6 mouse cellular contexts compared by ENCODE assay signal in the genomic region with DNA sequence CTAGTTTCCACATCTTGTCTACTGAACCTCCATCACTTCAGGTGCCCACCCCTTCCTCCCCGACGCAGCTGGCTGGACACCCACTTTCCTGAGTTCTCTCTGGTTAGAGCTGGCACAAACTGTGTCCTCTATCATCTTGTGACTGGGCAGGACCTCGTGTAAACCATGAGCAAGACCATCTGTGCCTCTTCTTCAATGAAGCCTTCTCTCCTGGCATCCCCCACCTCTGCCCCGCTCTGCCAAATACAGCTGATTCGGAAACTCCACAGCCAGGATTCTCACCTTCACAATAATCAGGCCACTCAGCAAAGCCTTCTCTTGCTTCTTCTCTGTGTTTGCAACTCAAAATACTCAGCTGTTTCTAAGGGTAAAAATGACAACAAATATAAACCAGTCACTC.
"Had no signal": no experiment of that assay in that cellular context is flagged by ENCODE, and none has a peak within 500 bp of the region (broad histone marks: within the 10 kb centered on the region; RNA-seq: fewer than 3 reads in every experiment).

No protein-coding gene starts in this region.

- DNase-seq: heart, postnatal 4 days; kidney, adult 18-20 months; kidney, adult 8-10 months; kidney, postnatal 25 days; liver; liver, embryonic 13.5 days had no signal
